Mouse (Mus musculus) Patski (cell line): ENCODE measurements around the gene Insm1. TPM values are rescaled to one million over a fixed set of nuclear protein-coding genes. Genes with fewer than 3 reads are reported as not detected.
A peak's percentile ranks its signal among the peaks of the same experiment; 100 is the strongest.

Source experiments
- ATAC-seq: fragments of 100-300 bp; one replicate; pipeline ENCODE4 v1.8.0; 2021
- CTCF ChIA-PET: fragments of 350-600 bp; sonication (Branson Sonifier 250); formaldehyde crosslinking; loops from one replicate; lab custom pipeline; 2022; ENCODE audit warnings: inconsistent platforms; lab: Charles Lee
- POLR2A ChIA-PET: fragments of 350-600 bp; sonication (Branson Sonifier 250); formaldehyde crosslinking; loops from one replicate; lab custom pipeline; 2022; ENCODE audit warnings: antibody characterized with exemption, inconsistent platforms; lab: Charles Lee
- DNase-seq: peaks from one replicate; pipeline ENCODE4 v3.0.0-alpha.2; 2011; ENCODE audit warnings: low read depth, low spot score
- H3K27me3 ChIP-seq: fragments of 371-371 bp; one replicate; pipeline ENCODE4 v1.5.1; 2021
- CTCF ChIP-seq: fragments of 100-300 bp; IDR thresholded peaks from one replicate; pipeline ENCODE4 v1.5.1; 2021
- in situ Hi-C: fragments of 300-500 bp; cut with MboI; formaldehyde crosslinking; loops from 3 replicates; pipeline ENCODE4 v1.11.1; 2018; ENCODE audit warnings: low pct_unique_long_range_greater_than_20kb, mixed read lengths
- polyA plus RNA-seq: library from polyadenylated mRNA; unstranded; gene quantifications from one replicate; pipeline ENCODE4 v1.2.3, GENCODE M21; 2021

The Insm1 gene
- not detected for polyA plus RNA-seq

- ATAC-seq (no peak), DNase-seq (no peak)
- in situ Hi-C loops: no loop called here
- no peak for TF ChIP-seq CTCF
- peaks cover 59% of the 10 kb centered on the region for H3K27me3 ChIP-seq
- ChIA-PET CTCF (no interaction called here), POLR2A (no interaction called here)
Observed at GRCm38 (mm10) chr2:146221076-146221928, at the start of gene Insm1. Gene Insm1 (plus strand): TSS chr2:146221921.

- TF ChIP-seq CTCF: no peak
- CTCF ChIA-PET: no interaction called here
- POLR2A ChIA-PET: no interaction called here
Observed at GRCm38 (mm10) chr2:146172106-146172505, 49.6 kb upstream of the Insm1 start.

DNA sequence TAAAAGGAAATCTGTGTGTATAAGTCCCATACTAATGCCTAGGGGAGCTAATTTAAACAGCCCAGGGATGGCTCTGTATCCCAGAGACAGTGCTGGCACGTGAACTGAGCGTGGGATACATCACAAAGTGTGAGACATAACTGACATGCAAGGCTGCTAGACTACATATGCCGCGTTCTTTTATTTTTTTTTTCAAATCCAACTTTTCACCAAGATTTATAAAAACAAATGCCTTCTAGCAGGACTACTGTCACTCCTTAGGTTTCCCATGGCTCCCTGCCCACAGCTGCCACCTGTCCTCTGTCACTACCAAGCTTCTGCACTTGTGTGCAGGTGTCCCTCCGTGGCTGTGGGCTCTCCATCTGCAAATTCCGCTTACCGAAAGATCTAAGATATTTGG, 47.5 kb upstream of the Insm1 start:
- TF ChIP-seq CTCF: no peak
- DNase-seq: no peak
- ChIA-PET CTCF (interaction anchor here (1.2 kb wide), 1 partner anchor 28 kb away, joined by 4 read pairs; no protein-coding TSS in a partner anchor), POLR2A (no interaction called here)
- ATAC-seq: no peak
- in situ Hi-C loops: no loop called here
- peaks cover 11% of the 10 kb centered on the region for H3K27me3 ChIP-seq

More at GRCm38 (mm10) chr2:146172106-146172505, 49.6 kb upstream of the Insm1 start:
- DNase-seq (no peak), ATAC-seq (no peak)
- in situ Hi-C loops: no loop called here
- H3K27me3 ChIP-seq: peaks cover 11% of the 10 kb centered on the region

GRCm38 (mm10) chr2:146178718-146179117, 43.0 kb upstream of the Insm1 start:
- no peak for DNase-seq
- ChIA-PET POLR2A (no interaction called here), CTCF (no interaction called here)
- in situ Hi-C loops: no loop called here
- H3K27me3 ChIP-seq: peaks cover 22% of the 10 kb centered on the region
- TF ChIP-seq CTCF: no peak
- ATAC-seq: no peak

- H3K27me3 ChIP-seq: peaks cover 27% of the 10 kb centered on the region
- no peak for ATAC-seq
- no peak for TF ChIP-seq CTCF
- POLR2A ChIA-PET: no interaction called here
- DNase-seq: no peak
- in situ Hi-C loops: no loop called here
- CTCF ChIA-PET: no interaction called here
Observed at GRCm38 (mm10) chr2:146183830-146184793, 37.6 kb upstream of the Insm1 start.

GRCm38 (mm10) chr2:146196126-146196525, 25.6 kb upstream of the Insm1 start:
- in situ Hi-C loops: no loop called here
- CTCF ChIA-PET: no interaction called here
- H3K27me3 ChIP-seq: peaks cover 12% of the 10 kb centered on the region
- ATAC-seq: no peak
- DNase-seq: no peak
- no peak for TF ChIP-seq CTCF
- POLR2A ChIA-PET: no interaction called here

GRCm38 (mm10) chr2:146197947-146198346, 23.8 kb upstream of the Insm1 start:
- no peak for ATAC-seq
- no peak for TF ChIP-seq CTCF
- DNase-seq: no peak
- in situ Hi-C loops: no loop called here
- POLR2A ChIA-PET: no interaction called here
- peaks cover 17% of the 10 kb centered on the region for H3K27me3 ChIP-seq
- CTCF ChIA-PET: no interaction called here

GRCm38 (mm10) chr2:146210968-146211367, 10.8 kb upstream of the Insm1 start:
- ATAC-seq (no peak), DNase-seq (no peak)
- POLR2A ChIA-PET: no interaction called here
- TF ChIP-seq CTCF: no peak
- CTCF ChIA-PET: no interaction called here
- H3K27me3 ChIP-seq: peaks cover 8% of the 10 kb centered on the region
- in situ Hi-C loops: loop anchor here (10.0 kb wide), 1 partner anchor 256 kb away; no protein-coding TSS in a partner anchor

- DNase-seq (no peak), ATAC-seq (peak; percentile 69)
- ChIA-PET POLR2A (no interaction called here), CTCF (interaction anchor here (0.5 kb wide), 1 partner anchor 390 kb away, joined by 3 read pairs; no protein-coding TSS in a partner anchor)
- peaks cover 14% of the 10 kb centered on the region for H3K27me3 ChIP-seq
- TF ChIP-seq CTCF: no peak
- in situ Hi-C loops: loop anchor here (10.0 kb wide), 1 partner anchor 260 kb away; no protein-coding TSS in a partner anchor
Observed at GRCm38 (mm10) chr2:146214715-146215114, 7.0 kb upstream of the Insm1 start.
